21 mouse cellular contexts compared by ENCODE assay signal in the genomic region with DNA sequence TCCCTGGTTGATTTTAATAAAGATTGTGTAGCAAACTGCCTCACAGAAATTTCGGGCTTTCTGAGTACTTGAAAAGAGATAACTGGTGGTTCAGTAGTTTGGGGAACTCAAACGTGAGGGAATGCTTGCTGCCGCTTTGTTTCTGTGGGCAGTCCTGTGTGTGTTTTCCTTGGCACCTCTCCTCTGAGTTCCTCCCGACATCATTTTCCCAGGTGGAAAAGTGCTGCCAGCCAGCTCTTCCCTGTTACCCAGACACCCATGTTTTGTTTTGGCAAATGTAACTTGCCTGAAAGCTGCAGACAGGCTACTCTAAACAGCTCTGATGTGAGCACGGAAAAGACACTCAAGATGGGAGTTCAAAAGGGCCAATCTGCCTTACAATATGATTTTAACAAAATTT.
A peak's percentile ranks its signal among the peaks of the same experiment; 100 is the strongest.
DNase-seq lines count a peak whose midpoint lies in the region; ATAC-seq and TF ChIP-seq lines count a peak whose summit lies in the region.
"Had no signal": no experiment of that assay in that cellular context is flagged by ENCODE, and none has a peak within 500 bp of the region (broad histone marks: within the 10 kb centered on the region; RNA-seq: fewer than 3 reads in every experiment).

No protein-coding gene starts in this region.

- H3K79me2 ChIP-seq in liver, adult 2 months (ENCODE audit: control insufficient read depth, insufficient read depth, low read length): no peaks in the 10 kb centered on the region

- no peak for ATAC-seq in liver, embryonic 11.5 days (replicated peaks; ENCODE audit: low FRiP score)
- ATAC-seq: intestine, embryonic 15.5 days; Patski had no signal

- no peak for DNase-seq in heart, embryonic 10.5 days (ENCODE audit: low spot score)
- DNase-seq in heart, postnatal 4 days: no peak
- peak; percentile 14 for DNase-seq in liver, adult 2 months (ENCODE audit: extremely low read depth, low read depth, low spot score)
- no peak for DNase-seq in liver, embryonic 11.5 days (ENCODE audit: low spot score)
- peak; percentile 40 for DNase-seq in Muller cell, postnatal 12 days (ENCODE audit: inconsistent ontology term)
- DNase-seq in fibroblast of lung, adult 2 months (ENCODE audit: low read depth): peak; percentile 10
- no peak for DNase-seq in left cerebral cortex, adult 18-20 months (ENCODE audit: low spot score in 2 of 2)
- DNase-seq: adrenal gland, postnatal 10 days; cerebellum, adult 9-11 months; gastrocnemius, postnatal 10 days; kidney, adult 9 months; midbrain, embryonic 14.5 days; thymus, adult 18-20 months; thymus, postnatal 4 days had no signal

- H3K4me3 ChIP-seq in heart, embryonic 10.5 days: no peak overlapping the region
- H3K4me3 ChIP-seq in liver, adult 2 months (ENCODE audit: insufficient read depth, low read depth, low read length): no peak overlapping the region
- no peak overlapping the region for H3K4me3 ChIP-seq in liver, embryonic 11.5 days (ENCODE audit: low read depth, low read length)
- H3K4me3 ChIP-seq: embryonic facial prominence, embryonic 12.5 days; erythroblast, embryonic 14.5 days; intestine, embryonic 15.5 days; limb, embryonic 12.5 days; stomach, embryonic 15.5 days had no signal

- H3K27ac ChIP-seq in heart, embryonic 10.5 days: peak overlapping the region; percentile 6; the same call in 1 of the 2 replicates
- no peak overlapping the region for H3K27ac ChIP-seq in liver, adult 2 months (replicated peaks; ENCODE audit: insufficient read depth, low read depth, low read length)
- H3K27ac ChIP-seq in liver, embryonic 11.5 days (ENCODE audit: low read depth, low read length): no peak overlapping the region
- H3K27ac ChIP-seq: embryonic facial prominence, embryonic 12.5 days; intestine, embryonic 15.5 days; limb, embryonic 12.5 days; liver, embryonic 14.5 days; stomach, embryonic 15.5 days had no signal

- no peak for TF ChIP-seq POLR2A in liver, adult 2 months (IDR thresholded peaks at IDR 0.05; ENCODE audit: extremely low read depth, insufficient read depth, low read length)

- no peaks in the 10 kb centered on the region for H3K9me3 ChIP-seq in heart, embryonic 10.5 days
- H3K9me3 ChIP-seq in liver, embryonic 11.5 days (ENCODE audit: control insufficient read depth, low read length): no peaks in the 10 kb centered on the region
- H3K9me3 ChIP-seq: embryonic facial prominence, embryonic 12.5 days; intestine, embryonic 15.5 days; limb, embryonic 12.5 days; stomach, embryonic 15.5 days had no signal

- H3K4me1 ChIP-seq in heart, embryonic 10.5 days: no peaks in the 10 kb centered on the region
- no peaks in the 10 kb centered on the region for H3K4me1 ChIP-seq in liver, adult 2 months (ENCODE audit: control insufficient read depth, insufficient read depth, low read length)
- H3K4me1 ChIP-seq in liver, embryonic 11.5 days (replicated peaks; ENCODE audit: control insufficient read depth, insufficient read depth, low read length): no peaks in the 10 kb centered on the region
- H3K4me1 ChIP-seq: embryonic facial prominence, embryonic 12.5 days; intestine, embryonic 15.5 days; limb, embryonic 12.5 days; stomach, embryonic 15.5 days had no signal

- no peaks in the 10 kb centered on the region for H3K27me3 ChIP-seq in heart, embryonic 10.5 days (ENCODE audit: insufficient read depth, poor library complexity, severe bottlenecking)
- H3K27me3 ChIP-seq in liver, adult 2 months (ENCODE audit: control insufficient read depth, insufficient read depth, low read length): no peaks in the 10 kb centered on the region
- no peaks in the 10 kb centered on the region for H3K27me3 ChIP-seq in liver, embryonic 11.5 days (replicated peaks; ENCODE audit: control insufficient read depth, insufficient read depth, low read length)
- H3K27me3 ChIP-seq: embryonic facial prominence, embryonic 12.5 days; intestine, embryonic 15.5 days; limb, embryonic 12.5 days; Patski; stomach, embryonic 15.5 days had no signal

- H3K36me3 ChIP-seq in heart, embryonic 10.5 days: no peaks in the 10 kb centered on the region
- no peaks in the 10 kb centered on the region for H3K36me3 ChIP-seq in liver, adult 2 months (ENCODE audit: control insufficient read depth, insufficient read depth, low read length)
- H3K36me3 ChIP-seq in liver, embryonic 11.5 days (ENCODE audit: control insufficient read depth, insufficient read depth, low read length): no peaks in the 10 kb centered on the region
- H3K36me3 ChIP-seq: embryonic facial prominence, embryonic 12.5 days; intestine, embryonic 15.5 days; limb, embryonic 12.5 days; stomach, embryonic 15.5 days had no signal

- WGBS in heart, embryonic 10.5 days: 47% methylated on average over 5 of the region's 5 CpGs
- WGBS in liver, adult 2 months: 41% methylated on average over 5 of the region's 5 CpGs
- WGBS in liver, embryonic 11.5 days: 54% methylated on average over 5 of the region's 5 CpGs

- H3K4me2 ChIP-seq in liver, embryonic 11.5 days: no peak overlapping the region
- H3K4me2 ChIP-seq: embryonic facial prominence, embryonic 12.5 days; intestine, embryonic 15.5 days; limb, embryonic 12.5 days; stomach, embryonic 15.5 days had no signal

- H3K9ac ChIP-seq in liver, adult 2 months (ENCODE audit: low read depth, low read length): no peak overlapping the region
- no peak overlapping the region for H3K9ac ChIP-seq in liver, embryonic 11.5 days (ENCODE audit: low read depth, low read length)
- H3K9ac ChIP-seq: embryonic facial prominence, embryonic 12.5 days; intestine, embryonic 15.5 days; limb, embryonic 12.5 days; liver, embryonic 14.5 days; stomach, embryonic 15.5 days had no signal

- TF ChIP-seq CTCF in liver, adult 2 months (IDR thresholded peaks at IDR 0.05; ENCODE audit: low read depth, low read length): no peak

Comparison
In these comparisons a context has a peak if more than half of its experiments do, and no peak if none do; other contexts are left out.
1. DNase-seq: peak in liver, adult 2 months (single experiment), Muller cell, postnatal 12 days (single experiment) and fibroblast of lung, adult 2 months (single experiment); none in heart, embryonic 10.5 days (single experiment), heart, postnatal 4 days (single experiment), liver, embryonic 11.5 days (single experiment) and left cerebral cortex, adult 18-20 months (0 of 2).